Mouse (Mus musculus) G1E (cell line): ENCODE data around the gene Tmem106c.

ENCODE experiments used
- CTCF ChIP-seq: IDR thresholded peaks from 2 replicates; pipeline ENCODE4 v1.5.1; 2012; ENCODE audit warnings: low read depth, low read length, inconsistent platforms, mixed read lengths
- GATA1 ChIP-seq: IDR thresholded peaks from 2 replicates; pipeline ENCODE4 v1.6.1; 2012; ENCODE audit warnings: borderline replicate concordance, low read length, inconsistent platforms, mixed read lengths
- GATA2 ChIP-seq: IDR thresholded peaks from 2 replicates; pipeline ENCODE4 v1.6.1; 2012; ENCODE audit warnings: low read depth, low read length, inconsistent platforms, borderline replicate concordance
- POLR2AphosphoS5 ChIP-seq: IDR thresholded peaks from 2 replicates; pipeline ENCODE4 v1.6.1; 2012; ENCODE audit warnings: low read depth, low read length, inconsistent platforms; ENCODE audit not compliant: insufficient replicate concordance
- TAL1 ChIP-seq: conservative IDR thresholded peaks from 2 replicates; pipeline ENCODE4 v1.6.1; 2012; ENCODE audit warnings: low read depth, low read length, inconsistent platforms, mixed read lengths

DNA sequence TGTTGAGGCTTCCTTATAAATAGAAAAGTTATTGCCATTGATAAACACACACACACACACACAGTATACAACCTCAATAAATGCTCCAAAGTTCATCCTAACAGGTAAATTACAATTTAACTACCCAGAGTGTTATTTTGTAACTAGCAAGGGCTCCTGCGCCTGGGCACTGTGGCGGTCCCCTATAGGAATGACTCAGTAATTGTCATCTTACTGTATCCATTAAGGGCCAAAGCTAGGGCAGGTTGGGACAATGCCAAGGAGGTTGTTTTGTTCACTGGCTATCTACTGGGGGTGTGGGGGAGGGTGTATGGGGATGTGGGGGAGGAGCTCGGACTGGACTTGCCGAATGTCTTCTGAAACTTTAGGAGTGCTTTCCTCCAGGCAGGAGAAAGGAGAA is 37.0 kb upstream of the Tmem106c start:
- TF ChIP-seq GATA2 (no peak), CTCF (no peak), GATA1 (no peak), POLR2AphosphoS5 (no peak), TAL1 (no peak)
